Mouse (Mus musculus): Measurements from ENCODE around the gene Mdga2. TPM values are rescaled to one million over a fixed set of nuclear protein-coding genes. Genes with fewer than 3 reads are reported as not detected.

Mdga2 gene
- total and polyA plus RNA-seq, 2 experiments from 2014 or later: 25.8 to 36.0 TPM

DNA sequence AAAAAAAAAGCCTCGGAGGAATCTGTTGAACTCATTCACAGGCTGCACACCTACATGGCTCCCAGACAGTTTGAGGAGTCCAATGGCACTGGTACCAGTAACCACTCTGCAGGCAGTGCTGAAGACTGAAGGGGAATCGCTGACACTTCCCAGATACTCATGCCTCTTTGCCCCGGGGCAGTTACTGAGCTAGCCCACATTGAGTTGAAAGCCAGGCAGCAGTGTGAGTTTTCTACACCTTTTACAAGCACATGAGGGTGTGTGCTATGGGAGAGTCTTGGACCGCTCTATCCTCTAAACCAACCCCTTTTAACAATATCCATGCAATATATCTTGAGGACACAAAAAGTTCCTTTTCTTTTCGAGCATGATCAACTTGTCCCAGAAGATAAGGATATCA is 2.8 kb downstream of the Mdga2 start:
- Histone ChIP-seq H3K27me3 (ENCODE audit: insufficient read depth, low read length) (no peaks in the 10 kb centered on the region), H3K36me3 (ENCODE audit: insufficient read depth) (no peaks in the 10 kb centered on the region), H3K27ac (ENCODE audit: low read depth, low read length) (no peak overlapping the region), H3K9ac (peak overlapping the region; percentile 85), H3K4me1 (ENCODE audit: insufficient read depth) (no peaks in the 10 kb centered on the region), H3K4me2 (ENCODE audit: low read depth) (peak overlapping the region; percentile 72), H3K4me3 (ENCODE audit: low read depth, low read length) (peak overlapping the region; percentile 90), H3K9me3 (ENCODE audit: low read length) (no peaks in the 10 kb centered on the region)
- DNase-seq: no peak
- no peak for ATAC-seq
- 21% methylated on average over 5 of the region's 5 CpGs for WGBS
- no peak for TF ChIP-seq CTCF (IDR thresholded peaks at IDR 0.05; ENCODE audit: low read depth)

DNA sequence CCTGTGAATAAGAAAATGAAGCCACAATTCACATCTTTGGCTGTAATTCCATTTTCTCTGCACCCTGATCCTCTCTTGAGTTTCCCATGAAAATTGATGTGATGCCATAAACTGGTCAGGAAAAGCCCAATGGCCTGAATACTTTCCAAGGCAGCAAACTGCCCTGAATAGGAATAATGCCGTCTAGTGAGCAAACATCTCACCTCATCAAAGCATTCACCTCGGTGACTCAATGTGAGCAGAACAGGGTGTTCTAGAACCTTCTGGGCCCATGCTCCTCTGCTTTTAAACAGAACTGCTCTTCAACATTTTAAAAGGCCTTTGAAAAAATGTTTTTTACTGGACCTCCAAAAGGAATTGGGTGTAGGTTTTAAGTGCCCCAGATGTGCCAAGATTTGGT is 9.5 kb downstream of the Mdga2 start:
- H3K9ac ChIP-seq: no peak overlapping the region
- H3K4me1 ChIP-seq (ENCODE audit: insufficient read depth): no peaks in the 10 kb centered on the region
- H3K36me3 ChIP-seq (ENCODE audit: insufficient read depth): no peaks in the 10 kb centered on the region
- ATAC-seq (no peak), DNase-seq (no peak)
- TF ChIP-seq CTCF (IDR thresholded peaks at IDR 0.05; ENCODE audit: low read depth): no peak
- no peak overlapping the region for H3K4me3 ChIP-seq (ENCODE audit: low read depth, low read length)
- 54% methylated on average over 2 of the region's 2 CpGs for WGBS
- no peaks in the 10 kb centered on the region for H3K9me3 ChIP-seq (ENCODE audit: low read length)
- no peaks in the 10 kb centered on the region for H3K27me3 ChIP-seq (ENCODE audit: insufficient read depth, low read length)
- H3K4me2 ChIP-seq (ENCODE audit: low read depth): no peak overlapping the region
- no peak overlapping the region for H3K27ac ChIP-seq (ENCODE audit: low read depth, low read length)

DNA sequence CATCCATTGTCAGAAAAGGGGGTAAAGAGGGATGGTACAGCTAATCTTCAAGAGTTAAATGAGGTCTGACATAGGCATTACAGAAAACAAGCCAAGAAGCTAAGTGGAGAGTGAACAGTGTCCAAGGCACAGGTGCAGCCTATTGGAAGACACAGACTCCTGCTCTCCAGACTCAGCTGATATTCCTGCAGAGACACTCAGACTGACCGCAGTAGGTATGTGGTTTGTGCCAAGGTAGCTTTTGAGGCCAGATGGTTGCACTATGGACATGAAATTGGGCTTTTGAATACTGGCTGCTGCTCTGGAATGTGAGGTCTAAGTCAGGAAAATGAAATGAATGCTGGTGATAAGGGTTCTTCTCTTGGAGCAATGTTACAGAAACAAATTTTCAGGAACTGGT is 44.2 kb downstream of the Mdga2 start:
- Histone ChIP-seq H3K4me3 (ENCODE audit: low read depth, low read length) (no peak overlapping the region), H3K4me1 (ENCODE audit: insufficient read depth) (no peaks in the 10 kb centered on the region), H3K4me2 (ENCODE audit: low read depth) (no peak overlapping the region), H3K9me3 (ENCODE audit: low read length) (no peaks in the 10 kb centered on the region), H3K27ac (ENCODE audit: low read depth, low read length) (no peak overlapping the region), H3K9ac (no peak overlapping the region), H3K27me3 (ENCODE audit: insufficient read depth, low read length) (no peaks in the 10 kb centered on the region), H3K36me3 (ENCODE audit: insufficient read depth) (no peaks in the 10 kb centered on the region)
- 89% methylated on average over 1 of the region's 1 CpGs for WGBS
- DNase-seq: no peak
- no peak for TF ChIP-seq CTCF (IDR thresholded peaks at IDR 0.05; ENCODE audit: low read depth)
- no peak for ATAC-seq

DNA sequence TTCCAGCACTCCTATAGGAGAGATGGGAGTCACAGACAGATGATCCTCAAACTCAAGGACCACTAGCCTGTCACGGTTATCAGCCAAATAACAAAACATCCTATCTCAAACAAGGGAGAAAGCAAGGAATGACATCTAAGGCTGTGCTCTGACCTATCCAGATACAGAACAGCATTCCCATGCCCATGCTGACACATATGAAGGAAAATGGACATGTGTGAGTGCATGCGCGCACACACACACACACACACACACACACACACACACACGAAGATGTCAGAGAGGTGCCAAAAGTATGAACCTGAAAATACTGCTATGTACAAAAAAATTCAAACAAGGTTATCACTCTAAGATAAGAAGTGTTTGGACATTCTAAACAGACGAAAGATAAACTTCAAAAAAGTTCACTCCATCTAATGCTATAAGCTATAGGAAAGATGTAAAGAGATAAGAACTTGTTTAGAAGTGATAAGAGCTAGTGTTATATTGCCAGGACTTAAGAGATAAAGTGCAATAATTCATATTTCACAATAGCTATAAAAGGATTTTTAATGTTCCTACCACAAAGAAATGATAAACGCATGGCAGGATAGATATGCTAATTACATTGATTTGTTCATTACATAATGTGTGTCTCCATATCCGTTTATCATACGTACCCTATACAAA is 65.6 kb downstream of the Mdga2 start:
- 91% methylated on average over 8 of the region's 8 CpGs for WGBS
- Histone ChIP-seq H3K27me3 (ENCODE audit: insufficient read depth, low read length) (no peaks in the 10 kb centered on the region), H3K27ac (ENCODE audit: low read depth, low read length) (no peak overlapping the region), H3K4me3 (ENCODE audit: low read depth, low read length) (no peak overlapping the region), H3K9ac (no peak overlapping the region), H3K36me3 (ENCODE audit: insufficient read depth) (no peaks in the 10 kb centered on the region), H3K4me1 (ENCODE audit: insufficient read depth) (no peaks in the 10 kb centered on the region), H3K4me2 (ENCODE audit: low read depth) (no peak overlapping the region), H3K9me3 (ENCODE audit: low read length) (0 out of 2 replicates have a peak, but pooled peaks cover 3% of the 10 kb centered on the region)
- DNase-seq (no peak), ATAC-seq (no peak)
- TF ChIP-seq CTCF (IDR thresholded peaks at IDR 0.05; ENCODE audit: low read depth): no peak

- ATAC-seq: no peak
- Histone ChIP-seq H3K36me3 (ENCODE audit: insufficient read depth) (no peaks in the 10 kb centered on the region), H3K4me2 (ENCODE audit: low read depth) (no peak overlapping the region), H3K4me1 (ENCODE audit: insufficient read depth) (no peaks in the 10 kb centered on the region), H3K9ac (no peak overlapping the region), H3K27ac (ENCODE audit: low read depth, low read length) (no peak overlapping the region), H3K4me3 (ENCODE audit: low read depth, low read length) (no peak overlapping the region), H3K9me3 (ENCODE audit: low read length) (no peaks in the 10 kb centered on the region), H3K27me3 (ENCODE audit: insufficient read depth, low read length) (no peaks in the 10 kb centered on the region)
- no peak for DNase-seq
- WGBS: 58% methylated on average over 3 of the region's 3 CpGs
- TF ChIP-seq CTCF (IDR thresholded peaks at IDR 0.05; ENCODE audit: low read depth): no peak
Observed at GRCm38 (mm10) chr12:67153077-67153476, 69.3 kb downstream of the Mdga2 start.

GRCm38 (mm10) chr12:67141605-67142004 is 80.7 kb downstream of the Mdga2 start:
- Histone ChIP-seq H3K9me3 (ENCODE audit: low read length) (no peaks in the 10 kb centered on the region), H3K9ac (no peak overlapping the region), H3K4me3 (ENCODE audit: low read depth, low read length) (no peak overlapping the region), H3K27ac (ENCODE audit: low read depth, low read length) (no peak overlapping the region), H3K4me2 (ENCODE audit: low read depth) (no peak overlapping the region), H3K36me3 (ENCODE audit: insufficient read depth) (no peaks in the 10 kb centered on the region), H3K4me1 (ENCODE audit: insufficient read depth) (no peaks in the 10 kb centered on the region), H3K27me3 (ENCODE audit: insufficient read depth, low read length) (no peaks in the 10 kb centered on the region)
- DNase-seq: no peak
- no peak for TF ChIP-seq CTCF (IDR thresholded peaks at IDR 0.05; ENCODE audit: low read depth)
- no peak for ATAC-seq
- WGBS: 89% methylated on average over 3 of the region's 3 CpGs

GRCm38 (mm10) chr12:67140131-67140530 is 82.2 kb downstream of the Mdga2 start:
- no peak for ATAC-seq
- no peak overlapping the region for H3K4me2 ChIP-seq (ENCODE audit: low read depth)
- H3K4me1 ChIP-seq (ENCODE audit: insufficient read depth): no peaks in the 10 kb centered on the region
- H3K27me3 ChIP-seq (ENCODE audit: insufficient read depth, low read length): no peaks in the 10 kb centered on the region
- H3K4me3 ChIP-seq (ENCODE audit: low read depth, low read length): no peak overlapping the region
- H3K36me3 ChIP-seq (ENCODE audit: insufficient read depth): no peaks in the 10 kb centered on the region
- H3K27ac ChIP-seq (ENCODE audit: low read depth, low read length): no peak overlapping the region
- no peak for TF ChIP-seq CTCF (IDR thresholded peaks at IDR 0.05; ENCODE audit: low read depth)
- H3K9ac ChIP-seq: no peak overlapping the region
- WGBS: 66% methylated on average over 3 of the region's 3 CpGs
- peak; percentile 40 for DNase-seq
- no peaks in the 10 kb centered on the region for H3K9me3 ChIP-seq (ENCODE audit: low read length)
